Mouse (Mus musculus): ENCODE measurements at regions not wholly inside any gene's neighbourhood (a gene's known extent, or its start where the extent isn't known, plus 50 kb on each side); places are given as distances from the start of the nearest gene placed in this dataset.

DNA sequence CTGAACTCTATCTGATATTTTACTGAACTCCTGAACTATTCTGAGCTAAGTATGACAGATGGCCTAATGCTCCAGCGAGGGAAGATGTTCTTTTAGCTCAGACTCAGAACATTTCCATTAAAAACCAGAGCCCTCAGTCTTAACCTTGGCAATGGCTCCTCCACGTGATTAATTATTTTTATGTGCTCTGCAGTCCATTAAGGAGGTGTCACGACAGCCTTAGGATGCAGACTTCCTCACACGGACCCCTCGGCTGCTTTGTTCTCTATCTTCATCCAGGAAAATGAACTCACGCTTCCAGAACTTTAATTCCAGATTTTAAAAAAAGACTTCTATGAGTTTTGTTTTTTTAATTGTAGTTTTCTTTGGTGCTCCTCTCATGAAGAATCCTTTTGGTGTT is 57.5 kb downstream of the Pou4f1 start:
- TF ChIP-seq POLR2A (IDR thresholded peaks at IDR 0.05; ENCODE audit: low read depth, low read length) (no peak), CTCF (conservative IDR thresholded peaks at IDR 0.05 in 1 of 2, IDR thresholded peaks at IDR 0.05 in 1 of 2; ENCODE audit: low read depth in 2 of 2, low read length in 2 of 2) (no peak), MAZ (IDR thresholded peaks at IDR 0.05; ENCODE audit: low read depth, low read length) (no peak), HCFC1 (IDR thresholded peaks at IDR 0.05; ENCODE audit: low read depth, low read length) (no peak), KAT2A (IDR thresholded peaks at IDR 0.05; ENCODE audit: insufficient replicate concordance, low read length) (no peak), EP300 (IDR thresholded peaks at IDR 0.05; ENCODE audit: low read length) (no peak), SIN3A (IDR thresholded peaks at IDR 0.05; ENCODE audit: low read length) (no peak), USF1 (IDR thresholded peaks at IDR 0.05; ENCODE audit: low read depth, low read length) (no peak), ZC3H11A (IDR thresholded peaks at IDR 0.05; ENCODE audit: low read depth, low read length) (no peak), E2F4 (IDR thresholded peaks at IDR 0.05; ENCODE audit: insufficient replicate concordance, low read depth, low read length) (no peak), NELFE (IDR thresholded peaks at IDR 0.05; ENCODE audit: low read depth, low read length) (no peak), POLR2AphosphoS2 (IDR thresholded peaks at IDR 0.05; ENCODE audit: low read depth, low read length) (no peak), ZKSCAN1 (IDR thresholded peaks at IDR 0.05; ENCODE audit: borderline replicate concordance, low read depth, low read length) (no peak), RCOR1 (conservative IDR thresholded peaks at IDR 0.05; ENCODE audit: low read depth, low read length) (no peak)

Data from CH12.LX (cell line).